Mouse (Mus musculus) spleen, adult 2 months (tissue): ENCODE data around the gene Tle3. TPM values are rescaled to one million over a fixed set of nuclear protein-coding genes. Genes with fewer than 3 reads are reported as not detected.

Experiments
- DNase-seq, 2 experiments: peaks; one replicate each; pipeline versions ENCODE4 v3.0.0 to v3.0.0-alpha.2; 2012 to 2021; ENCODE audit warnings: low spot score in 2 of 2, low read depth in 1 of 2
- H3K27ac ChIP-seq: fragments of 200-500 bp; 2 replicates; pipeline ENCODE4 v1.5.1; 2012; ENCODE audit warnings: low read length, inconsistent platforms; ENCODE audit not compliant: insufficient read depth
- H3K27me3 ChIP-seq: fragments of 200-500 bp; 2 replicates; pipeline ENCODE4 v1.6.1; 2012; ENCODE audit warnings: mild to moderate bottlenecking, moderate library complexity, low read length, inconsistent platforms; ENCODE audit not compliant: control insufficient read depth, insufficient read depth
- H3K36me3 ChIP-seq: fragments of 200-500 bp; 2 replicates; pipeline ENCODE4 v1.6.1; 2012; ENCODE audit warnings: mild to moderate bottlenecking, low read length, inconsistent platforms; ENCODE audit not compliant: control insufficient read depth, insufficient read depth
- H3K4me1 ChIP-seq: fragments of 200-500 bp; 2 replicates; pipeline ENCODE4 v1.6.1; 2011; ENCODE audit warnings: inconsistent platforms; ENCODE audit not compliant: control insufficient read depth, insufficient read depth, insufficient read length
- H3K4me3 ChIP-seq: fragments of 200-500 bp; 2 replicates; pipeline ENCODE4 v1.5.1; 2011; ENCODE audit warnings: mild to moderate bottlenecking, inconsistent platforms; ENCODE audit not compliant: insufficient read depth, insufficient read length; ENCODE audit errors: extremely low read depth
- CTCF ChIP-seq: fragments of 200-500 bp; IDR thresholded peaks from 2 replicates; pipeline ENCODE4 v1.5.1; 2011; ENCODE audit warnings: mild to moderate bottlenecking, inconsistent platforms; ENCODE audit not compliant: insufficient read depth, insufficient read length, insufficient replicate concordance; ENCODE audit errors: extremely low read depth
- POLR2A ChIP-seq: fragments of 200-500 bp; IDR thresholded peaks from 2 replicates; pipeline ENCODE4 v1.6.1; 2011; ENCODE audit warnings: low read depth, low read length, inconsistent platforms
- WGBS: fragments of 180-500 bp; shearing (Covaris S2); methylation state at CpG from one replicate; pipeline ENCODE4 v1.1.7; 2018; 5-methylcytosine and 5-hydroxymethylcytosine counted together
- polyA plus RNA-seq: library from polyadenylated mRNA; depleted of rRNA; stranded (reverse); fragments of >200 nt; gene quantifications from 2 replicates; pipeline ENCODE4 v1.2.3, GENCODE M21; 2012; rRNA removed

Tle3 gene
- 85.4 and 104 TPM in 2 replicates for polyA plus RNA-seq

DNA sequence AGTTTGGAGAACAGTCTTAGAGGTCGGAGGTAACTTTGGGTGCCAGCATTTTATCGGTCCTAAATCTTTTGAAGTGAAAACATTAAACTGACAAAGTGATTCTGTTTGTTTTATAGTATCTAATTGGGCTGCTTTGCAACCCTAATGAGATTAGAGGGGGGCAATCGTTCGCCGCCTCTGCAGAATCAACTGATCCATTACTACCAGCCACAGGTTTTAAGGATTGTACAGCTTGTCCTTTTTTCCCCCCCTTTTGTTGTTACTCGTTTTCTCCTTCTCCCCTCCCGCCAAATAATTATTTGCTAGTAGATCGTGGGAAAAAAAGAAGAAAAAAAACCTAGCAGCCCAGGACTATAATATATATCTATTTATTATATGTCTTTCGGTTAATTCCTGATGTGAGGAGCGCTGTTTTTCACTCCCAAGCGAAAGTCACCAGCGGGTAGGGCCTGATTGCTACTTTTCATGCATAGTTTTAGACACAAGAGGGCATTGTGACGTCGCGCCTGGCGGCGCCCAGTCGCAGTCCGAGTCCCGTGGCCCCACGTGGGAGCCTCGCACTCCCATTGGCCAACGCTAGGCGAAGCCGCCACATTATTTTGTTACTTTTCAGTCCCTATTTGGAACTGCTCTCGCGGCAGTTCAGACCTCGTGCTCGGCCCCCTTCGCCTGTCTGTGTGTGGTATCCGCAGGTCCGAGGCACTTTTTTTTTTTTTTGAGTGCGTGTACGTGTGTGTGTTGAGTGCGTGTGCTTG, at the start of gene Tle3:
Gene Tle3, plus strand, starts transcription at position 612 of the 755 bp plus-strand sequence.
- peak within 1 kb of the TSS; percentile 85 for H3K27ac ChIP-seq
- TF ChIP-seq POLR2A (peak; percentile 75), CTCF (peak; percentile 37; the same call in 1 of the 2 replicates)
- peaks cover 3% of the 10 kb centered on the region for H3K36me3 ChIP-seq
- WGBS = under 1% methylated on average over 35 of the region's 35 CpGs
- DNase-seq = peak; percentile 95 to 99
- H3K27me3 ChIP-seq = peaks cover 3% of the 10 kb centered on the region
- peaks cover 21% of the 10 kb centered on the region for H3K4me1 ChIP-seq
- H3K4me3 ChIP-seq = peak within 1 kb of the TSS; percentile 81

DNA sequence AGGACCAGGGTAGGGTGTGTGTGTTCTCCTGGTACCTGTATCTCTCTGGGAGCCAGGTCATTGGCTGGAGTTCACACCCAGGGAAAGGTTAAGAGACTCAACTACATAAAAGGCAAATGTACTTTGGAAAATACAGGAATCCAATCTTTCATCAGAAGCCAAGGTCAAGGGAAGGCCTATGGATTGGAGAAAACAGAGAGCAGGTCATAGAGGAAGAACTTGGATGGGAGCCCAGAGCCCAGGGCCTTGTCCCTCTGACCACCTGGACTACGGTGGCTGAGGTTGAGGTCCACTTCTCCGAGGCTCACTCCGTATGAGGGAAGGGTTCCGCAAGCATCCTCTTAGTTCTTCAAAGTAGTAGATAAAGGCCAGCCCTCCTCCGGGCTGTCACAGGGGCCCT, 48.9 kb upstream of the Tle3 start:
- no peak overlapping the region for H3K27ac ChIP-seq
- no peaks in the 10 kb centered on the region for H3K36me3 ChIP-seq
- whole genome bisulfite sequencing = 90% methylated on average over 5 of the region's 5 CpGs
- no peaks in the 10 kb centered on the region for H3K27me3 ChIP-seq
- TF ChIP-seq POLR2A (no peak), CTCF (no peak)
- H3K4me1 ChIP-seq = no peaks in the 10 kb centered on the region
- H3K4me3 ChIP-seq = no peak overlapping the region
- DNase-seq = no peak

DNA sequence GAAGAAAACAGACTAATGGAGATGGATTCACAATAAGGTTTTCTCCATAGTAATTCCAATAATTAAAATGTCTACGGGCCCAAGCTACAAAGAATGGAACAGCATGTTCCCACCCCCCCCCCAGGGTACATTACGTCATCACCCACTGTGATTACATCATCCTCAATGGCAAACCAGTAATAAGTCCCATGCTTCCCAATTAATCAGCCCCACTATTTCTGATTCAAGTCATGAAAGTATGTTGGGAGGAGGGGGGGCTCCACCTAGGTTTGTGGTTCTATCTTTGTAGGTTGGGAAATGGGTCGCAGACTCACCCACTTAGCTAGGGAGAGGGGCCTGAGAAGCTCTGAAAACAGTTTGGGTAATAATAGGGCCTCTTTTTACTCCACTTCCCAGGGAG, 48.3 kb upstream of the Tle3 start:
- TF ChIP-seq CTCF (no peak), POLR2A (no peak)
- Histone ChIP-seq H3K27ac (no peak overlapping the region), H3K36me3 (no peaks in the 10 kb centered on the region), H3K4me3 (no peak overlapping the region), H3K27me3 (no peaks in the 10 kb centered on the region), H3K4me1 (no peaks in the 10 kb centered on the region)
- WGBS = 87% methylated on average over 3 of the region's 3 CpGs
- no peak for DNase-seq

DNA sequence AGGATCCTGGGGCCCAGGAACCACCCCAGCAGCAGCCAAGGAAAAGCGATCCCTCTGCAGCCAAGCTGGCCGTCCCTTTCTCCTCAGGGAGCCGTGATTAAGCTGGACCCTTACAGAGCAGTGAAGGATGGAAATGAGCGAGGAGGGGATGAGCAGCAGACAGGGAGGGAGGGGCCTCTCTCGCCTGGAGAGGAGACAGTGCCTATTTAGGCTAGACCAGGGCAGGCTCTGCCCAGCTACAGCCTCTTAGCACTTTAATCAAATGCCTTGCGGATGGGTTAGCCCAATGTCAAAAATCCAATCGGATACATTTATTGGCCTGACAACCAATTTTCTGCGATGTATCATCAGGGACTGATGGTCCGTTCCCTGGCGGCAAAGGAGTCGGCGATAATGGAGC, 47.8 kb upstream of the Tle3 start:
- no peaks in the 10 kb centered on the region for H3K36me3 ChIP-seq
- no peaks in the 10 kb centered on the region for H3K4me1 ChIP-seq
- no peak for DNase-seq
- no peaks in the 10 kb centered on the region for H3K27me3 ChIP-seq
- WGBS = 92% methylated on average over 12 of the region's 12 CpGs
- TF ChIP-seq POLR2A (no peak), CTCF (no peak)
- no peak overlapping the region for H3K27ac ChIP-seq
- no peak overlapping the region for H3K4me3 ChIP-seq

DNA sequence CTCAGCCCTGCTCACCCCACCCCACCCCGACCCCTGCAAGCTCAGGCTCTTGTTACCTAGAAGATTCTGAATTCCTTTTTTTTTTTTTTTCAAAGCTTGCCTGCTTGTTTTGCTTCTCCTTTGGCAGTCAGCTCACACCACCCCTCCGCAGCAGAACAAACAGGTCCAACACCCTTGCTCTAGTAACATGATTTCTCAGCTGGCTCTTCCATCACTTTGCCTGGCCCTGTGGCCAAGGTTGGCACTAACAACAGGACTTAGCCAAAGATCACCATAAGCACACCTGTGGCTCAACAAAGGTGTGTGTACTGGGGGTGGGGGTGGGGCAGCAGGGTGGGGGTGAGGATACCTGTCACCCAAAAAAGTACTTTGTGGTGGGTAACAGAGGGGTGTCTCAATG, 47.2 kb upstream of the Tle3 start:
- WGBS = 74% methylated on average over 2 of the region's 2 CpGs
- no peak for DNase-seq
- no peaks in the 10 kb centered on the region for H3K4me1 ChIP-seq
- TF ChIP-seq CTCF = no peak
- TF ChIP-seq POLR2A = no peak
- H3K36me3 ChIP-seq = no peaks in the 10 kb centered on the region
- H3K27me3 ChIP-seq = no peaks in the 10 kb centered on the region
- no peak overlapping the region for H3K27ac ChIP-seq
- no peak overlapping the region for H3K4me3 ChIP-seq

DNA sequence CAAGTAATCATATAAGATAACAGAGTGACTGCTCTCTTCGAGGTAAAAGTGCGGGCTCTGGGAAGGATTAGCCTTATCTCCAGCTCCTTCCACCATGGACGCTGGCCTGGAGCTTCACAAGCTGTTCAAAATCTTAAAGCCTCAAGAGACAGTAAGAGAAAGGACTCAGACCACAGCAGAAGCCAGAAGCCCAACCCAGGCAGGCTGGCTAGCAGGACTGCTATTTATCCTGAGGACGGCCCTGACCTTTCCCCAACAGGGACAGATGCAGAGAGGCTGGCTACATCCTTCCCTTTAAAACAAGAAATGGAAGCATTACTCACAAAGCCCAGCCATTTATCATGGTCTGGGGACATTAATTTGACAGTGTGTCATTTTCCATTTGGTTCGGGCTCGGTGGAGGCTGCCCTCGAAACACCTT, 46.2 kb upstream of the Tle3 start:
- H3K4me3 ChIP-seq = no peak overlapping the region
- no peaks in the 10 kb centered on the region for H3K27me3 ChIP-seq
- H3K27ac ChIP-seq = no peak overlapping the region
- 69% methylated on average over 7 of the region's 7 CpGs for WGBS
- no peaks in the 10 kb centered on the region for H3K4me1 ChIP-seq
- TF ChIP-seq POLR2A = no peak
- TF ChIP-seq CTCF = no peak
- no peaks in the 10 kb centered on the region for H3K36me3 ChIP-seq
- no peak for DNase-seq

DNA sequence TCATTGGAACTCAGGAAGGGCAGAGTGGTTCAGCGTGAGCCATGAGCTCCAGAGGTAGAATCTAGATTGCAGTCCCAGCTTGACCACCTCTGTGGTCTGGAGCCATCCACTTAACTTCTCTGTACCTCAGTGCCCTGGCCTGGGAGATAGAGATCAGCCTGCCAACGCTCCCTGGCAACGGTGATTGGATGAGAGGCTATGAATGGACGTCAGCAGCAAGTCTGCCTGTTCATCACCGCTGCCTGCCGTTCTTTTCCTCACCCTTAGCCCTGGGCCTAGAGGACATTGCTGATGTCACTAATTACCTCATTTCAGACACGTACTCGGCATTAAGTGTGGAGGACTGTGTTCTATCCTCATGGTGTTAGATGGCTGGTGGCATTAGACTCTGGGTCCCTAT, 45.2 kb upstream of the Tle3 start:
- Histone ChIP-seq H3K27ac (no peak overlapping the region), H3K27me3 (no peaks in the 10 kb centered on the region), H3K36me3 (no peaks in the 10 kb centered on the region), H3K4me3 (no peak overlapping the region), H3K4me1 (no peaks in the 10 kb centered on the region)
- TF ChIP-seq CTCF = no peak
- TF ChIP-seq POLR2A = no peak
- no peak for DNase-seq
- 92% methylated on average over 8 of the region's 8 CpGs for WGBS
